Mouse (Mus musculus) midbrain, postnatal 0 days (tissue): Measurements from ENCODE around the gene Zranb3. TPM values are rescaled to one million over a fixed set of nuclear protein-coding genes. Genes with fewer than 3 reads are reported as not detected.
A peak's percentile ranks its signal among the peaks of the same experiment; 100 is the strongest.

ENCODE experiments used
- ATAC-seq: fragments of 200-750 bp; cut with Nextera tagmentation; 2 replicates; pipeline ENCODE4 v1.8.0; 2017; ENCODE audit warnings: moderate number of reproducible peaks, mild to moderate bottlenecking, moderate TSS enrichment, moderate library complexity; ENCODE audit not compliant: low FRiP score
- DNase-seq: peaks from one replicate; pipeline ENCODE4 v3.0.0-alpha.2; 2015; ENCODE audit warnings: low spot score
- H3K27ac ChIP-seq: fragments of 300-500 bp; sonication (generic); 2 replicates; pipeline ENCODE4 v1.5.1; 2014; ENCODE audit warnings: low read depth, mild to moderate bottlenecking, low read length, mixed read lengths
- H3K27me3 ChIP-seq: fragments of 300-500 bp; sonication (generic); 2 replicates; pipeline ENCODE4 v1.6.1; 2014; ENCODE audit warnings: low read length, control low read depth, mixed read lengths; ENCODE audit not compliant: insufficient read depth
- H3K36me3 ChIP-seq: fragments of 300-500 bp; sonication (generic); 2 replicates; pipeline ENCODE4 v1.6.1; 2014; ENCODE audit warnings: low read length, control low read depth, mixed read lengths; ENCODE audit not compliant: insufficient read depth
- H3K4me1 ChIP-seq: fragments of 300-500 bp; sonication (generic); 2 replicates; pipeline ENCODE4 v1.6.1; 2014; ENCODE audit warnings: mild to moderate bottlenecking, control low read depth, antibody characterized with exemption, low read length, mixed read lengths; ENCODE audit not compliant: insufficient read depth
- H3K4me2 ChIP-seq: fragments of 300-500 bp; sonication (generic); 2 replicates; pipeline ENCODE4 v1.6.1; 2014; ENCODE audit warnings: low read depth, mild to moderate bottlenecking, low read length, mixed read lengths; ENCODE audit not compliant: poor library complexity, severe bottlenecking
- H3K4me3 ChIP-seq: fragments of 300-500 bp; sonication (generic); 2 replicates; pipeline ENCODE4 v1.5.1; 2014; ENCODE audit warnings: low read depth, mild to moderate bottlenecking, low read length, moderate library complexity
- H3K9ac ChIP-seq: fragments of 300-500 bp; sonication (generic); replicated peaks from 2 replicates; pipeline ENCODE4 v1.6.1; 2014; ENCODE audit warnings: mild to moderate bottlenecking, low read length, moderate library complexity, mixed read lengths; ENCODE audit not compliant: poor library complexity, severe bottlenecking
- H3K9me3 ChIP-seq: fragments of 300-500 bp; sonication (generic); 2 replicates; pipeline ENCODE4 v1.6.1; 2016; ENCODE audit warnings: low read length, control low read depth
- CTCF ChIP-seq: IDR thresholded peaks from 2 replicates; pipeline ENCODE4 v1.5.1; 2016; ENCODE audit warnings: antibody characterized with exemption, mild to moderate bottlenecking
- WGBS: fragments of 180-500 bp; shearing (Covaris S2); extraction: QIAGEN DNeasy Blood & Tissue Kit; methylation state at CpG from one replicate; pipeline ENCODE4 v1.1.7; 2014; 5-methylcytosine and 5-hydroxymethylcytosine counted together
- polyA plus RNA-seq: library from polyadenylated mRNA; unstranded; fragments of >200 nt; fragmentation: Nextera tagmentation; extraction: Ambion mirVana; gene quantifications from 2 replicates; pipeline ENCODE4 v1.2.1, GENCODE M21; 2015
- total RNA-seq: library from RNA; depleted of rRNA; stranded (reverse); fragments of >200 nt; gene quantifications from 2 replicates; pipeline ENCODE4 v1.2.3, GENCODE M21; 2014; rRNA removed

Zranb3 gene
- total and polyA plus RNA-seq, 2 experiments from 2014 or later: 2.9 to 4.2 TPM

GRCm38 (mm10) chr1:127904774-127905385, 198.0 kb downstream of the Zranb3 start:
- Histone ChIP-seq H3K4me1 (no peaks in the 10 kb centered on the region), H3K9me3 (no peaks in the 10 kb centered on the region), H3K27ac (no peak overlapping the region), H3K27me3 (no peaks in the 10 kb centered on the region), H3K36me3 (0 out of 2 replicates have a peak, but pooled peaks cover 3% of the 10 kb centered on the region), H3K4me2 (no peak overlapping the region), H3K4me3 (no peak overlapping the region), H3K9ac (no peak overlapping the region)
- DNase-seq (peak; percentile 2), ATAC-seq (no peak)
- no peak for TF ChIP-seq CTCF
- 16% methylated on average over 2 of the region's 2 CpGs for WGBS

Other genes with a start within 250 kb of the Zranb3 start
- 2.0 and 3.9 TPM in 2 replicates for gene Map3k19, start 248.0 kb downstream of the Zranb3 start, total RNA-seq
- gene Map3k19, start 248.0 kb downstream of the Zranb3 start, polyA plus RNA-seq: 0.74 and 0.98 TPM in 2 replicates
- gene Rab3gap1, start 234.3 kb downstream of the Zranb3 start, total RNA-seq: 29.5 and 34.9 TPM in 2 replicates
- 16.7 and 17.3 TPM in 2 replicates for gene Rab3gap1, start 234.3 kb downstream of the Zranb3 start, polyA plus RNA-seq
- 57.1 and 77.9 TPM in 2 replicates for gene R3hdm1, start 254 bp upstream of the Zranb3 start, total RNA-seq
- 74.9 and 104 TPM in 2 replicates for gene R3hdm1, start 254 bp upstream of the Zranb3 start, polyA plus RNA-seq
- 39.5 and 79.8 TPM in 2 replicates for gene Ubxn4, start 140.9 kb upstream of the Zranb3 start, total RNA-seq
- 73.6 and 84.3 TPM in 2 replicates for gene Ubxn4, start 140.9 kb upstream of the Zranb3 start, polyA plus RNA-seq
- 0.28 and 0.38 TPM in 2 replicates for gene Lct, start 225.3 kb upstream of the Zranb3 start, total RNA-seq
- 0.49 and 0.70 TPM in 2 replicates for gene Lct, start 225.3 kb upstream of the Zranb3 start, polyA plus RNA-seq